Mouse (Mus musculus): Measurements from ENCODE around the gene Lama4.
A peak's percentile ranks its signal among the peaks of the same experiment; 100 is the strongest.

GRCm38 (mm10) chr10:38986053-38986452 is 20.7 kb downstream of the Lama4 start:
- TF ChIP-seq CTCF (IDR thresholded peaks at IDR 0.05) (no peak), EP300 (IDR thresholded peaks at IDR 0.05; ENCODE audit: insufficient read depth, low read depth, low read length) (peak; percentile 69; the same call in 1 of the 2 replicates)

Data from heart, adult 2 months (tissue).